Mouse (Mus musculus): ENCODE results near the gene Cd247. TPM values are rescaled to one million over a fixed set of nuclear protein-coding genes. Genes with fewer than 3 reads are reported as not detected.

Gene Cd247
- total RNA-seq, 2 experiments from 2014 or later, result 1.1 to 2.1 TPM

- ATAC-seq (ENCODE audit: poor library complexity, severe bottlenecking), result no peak
Measured at GRCm38 (mm10) chr1:165891686-165892085, 103.2 kb downstream of the Cd247 start.

GRCm38 (mm10) chr1:165903596-165903995 lies 115.1 kb downstream of the Cd247 start:
- ATAC-seq (ENCODE audit: poor library complexity, severe bottlenecking), result no peak

- ATAC-seq (ENCODE audit: poor library complexity, severe bottlenecking), result no peak
Measured at GRCm38 (mm10) chr1:165908153-165908552, 119.7 kb downstream of the Cd247 start.

- ATAC-seq (ENCODE audit: poor library complexity, severe bottlenecking), result no peak
Measured at GRCm38 (mm10) chr1:165908806-165909205, 120.3 kb downstream of the Cd247 start.

- no peak for ATAC-seq (ENCODE audit: poor library complexity, severe bottlenecking)
Measured at GRCm38 (mm10) chr1:165909471-165909870, 121.0 kb downstream of the Cd247 start.

- ATAC-seq (ENCODE audit: poor library complexity, severe bottlenecking), result no peak
Measured at GRCm38 (mm10) chr1:165913720-165914415, 125.4 kb downstream of the Cd247 start.

GRCm38 (mm10) chr1:165914416-165914801 lies 125.9 kb downstream of the Cd247 start:
- ATAC-seq (ENCODE audit: poor library complexity, severe bottlenecking), result no peak

- ATAC-seq (ENCODE audit: poor library complexity, severe bottlenecking), result no peak
Measured at GRCm38 (mm10) chr1:165921026-165921425, 132.5 kb downstream of the Cd247 start.

GRCm38 (mm10) chr1:165922488-165922887 lies 134.0 kb downstream of the Cd247 start:
- ATAC-seq (ENCODE audit: poor library complexity, severe bottlenecking), result no peak

- ATAC-seq (ENCODE audit: poor library complexity, severe bottlenecking), result no peak
Measured at GRCm38 (mm10) chr1:165925207-165925606, 136.7 kb downstream of the Cd247 start.

Other genes with a start within 250 kb of the Cd247 start
- 1.3 and 2.1 TPM in 2 replicates for gene Mpzl1, start 154.1 kb upstream of the Cd247 start, total RNA-seq (2015)
- gene Mpzl1, start 154.1 kb upstream of the Cd247 start, total RNA-seq (2017), result 0.22 and 3.1 TPM in 2 replicates
- gene Rcsd1, start 78.9 kb upstream of the Cd247 start, total RNA-seq (2015), result 82.1 and 88.8 TPM in 2 replicates
- gene Rcsd1, start 78.9 kb upstream of the Cd247 start, total RNA-seq (2017), result 184 and 199 TPM in 2 replicates
- gene Creg1, start 24.9 kb upstream of the Cd247 start, total RNA-seq (2015), result 263 and 307 TPM in 2 replicates
- gene Creg1, start 24.9 kb upstream of the Cd247 start, total RNA-seq (2017), result 140 and 147 TPM in 2 replicates
- gene Pou2f1, start 214.0 kb downstream of the Cd247 start, total RNA-seq (2015), result 21.9 and 25.6 TPM in 2 replicates
- 12.9 and 18.1 TPM in 2 replicates for gene Pou2f1, start 214.0 kb downstream of the Cd247 start, total RNA-seq (2017)

Data from megakaryocyte, adult 5-6 weeks (primary cell).